Mouse (Mus musculus) T-helper 17 cell (primary cell): Measurements from ENCODE around the gene Pfkfb1.

Experiments
- in situ Hi-C, 2 experiments: fragments of 300-600 bp; cut with MboI, MseI; formaldehyde crosslinking; loops; 1 replicate in 1 of 2; 2 replicates in 1 of 2; pipeline ENCODE4 v1.15.1; 2025; ENCODE audit warnings: high pct_unique_total_duplicates in 2 of 2

Pfkfb1 gene

DNA sequence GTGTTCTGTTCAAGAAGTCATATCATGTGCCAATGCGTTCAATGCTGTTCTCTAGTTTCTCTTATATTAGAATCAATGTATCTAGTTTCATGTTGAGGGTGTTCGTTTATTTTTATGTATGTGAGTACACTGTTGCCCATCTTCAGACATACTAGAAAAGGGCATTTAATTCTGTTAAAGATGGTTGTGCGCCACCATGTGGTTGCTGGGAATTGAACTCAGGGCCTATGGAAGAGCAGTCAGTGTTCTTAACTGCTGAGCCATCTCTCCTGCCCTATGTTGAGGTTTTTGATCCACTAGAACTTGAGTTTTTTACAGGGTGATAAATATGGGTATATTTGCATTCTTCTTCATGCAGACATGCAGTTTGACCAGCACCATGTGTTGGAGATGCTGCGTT lies 74.8 kb downstream of the Pfkfb1 start:
- in situ Hi-C loops: loop anchor here in 1 of 2 experiments (10.0 kb wide), 1 partner anchor 148 kb away; no protein-coding TSS in a partner anchor

DNA sequence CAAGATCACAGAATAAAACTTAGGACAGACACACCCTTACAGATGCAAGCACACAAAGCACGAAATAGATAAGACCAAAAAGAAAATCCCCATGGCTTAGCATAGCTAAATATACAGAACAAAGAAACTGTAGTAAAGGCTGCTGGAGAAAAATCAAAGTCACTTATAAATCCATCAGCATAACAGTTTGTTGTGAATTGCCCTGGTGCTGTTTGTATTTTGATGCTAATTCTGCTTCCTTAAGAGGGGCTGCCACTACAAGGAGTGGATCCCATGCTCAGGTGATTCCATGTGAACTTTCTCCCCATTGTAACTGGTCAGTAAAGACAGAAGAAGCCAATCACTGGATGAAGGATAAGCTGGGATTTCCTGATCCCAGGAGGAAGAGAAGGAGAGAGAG lies 89.5 kb downstream of the Pfkfb1 start:
- in situ Hi-C loops: loop anchor here in 1 of 2 experiments (10.0 kb wide), 1 partner anchor 183 kb away; no protein-coding TSS in a partner anchor
